Mouse (Mus musculus) lung, postnatal 0 days (tissue): ENCODE measurements around the gene Limd1.

ENCODE experiments used
- CTCF ChIP-seq: IDR thresholded peaks from 2 replicates; pipeline ENCODE4 v1.5.1; 2016; ENCODE audit warnings: antibody characterized with exemption, mild to moderate bottlenecking
- EP300 ChIP-seq: IDR thresholded peaks from 2 replicates; pipeline ENCODE4 v1.6.1; 2016; ENCODE audit warnings: antibody characterized with exemption, mild to moderate bottlenecking, control low read depth

GRCm38 (mm10) chr9:123475569-123475968 is 2.9 kb upstream of the Limd1 start:
- TF ChIP-seq EP300 (no peak), CTCF (no peak)
